Mouse (Mus musculus): Measurements from ENCODE around the gene 1110004F10Rik.
A peak's percentile ranks its signal among the peaks of the same experiment; 100 is the strongest.
"Not testable (repeated sequence)": the region's sequence is repeated elsewhere in the genome, so short reads cannot be mapped to it uniquely, and the experiment has no call there.

1110004F10Rik gene

GRCm38 (mm10) chr7:116039196-116039537 lies at the start of gene 1110004F10Rik:
Gene 1110004F10Rik (plus strand): TSS chr7:116039397.
- no peak for DNase-seq (ENCODE audit: low spot score)

- DNase-seq (ENCODE audit: low spot score): no peak
Observed at GRCm38 (mm10) chr7:116002726-116003125, 36.5 kb upstream of the 1110004F10Rik start.

- DNase-seq (ENCODE audit: low spot score): no peak
Observed at GRCm38 (mm10) chr7:116029991-116030390, 9.2 kb upstream of the 1110004F10Rik start.

- DNase-seq (ENCODE audit: low spot score): no peak
Observed at GRCm38 (mm10) chr7:116030597-116031387, 8.4 kb upstream of the 1110004F10Rik start.

GRCm38 (mm10) chr7:116031388-116031717 lies 7.8 kb upstream of the 1110004F10Rik start:
- no peak for DNase-seq (ENCODE audit: low spot score)

GRCm38 (mm10) chr7:116031718-116032595 lies 7.2 kb upstream of the 1110004F10Rik start:
- DNase-seq (ENCODE audit: low spot score): no peak

- DNase-seq (ENCODE audit: low spot score): no peak
Observed at GRCm38 (mm10) chr7:116032596-116033307, 6.4 kb upstream of the 1110004F10Rik start.

- DNase-seq (ENCODE audit: low spot score): no peak
Observed at GRCm38 (mm10) chr7:116033371-116034241, 5.6 kb upstream of the 1110004F10Rik start.

GRCm38 (mm10) chr7:116034282-116034758 lies 4.9 kb upstream of the 1110004F10Rik start:
- no peak for DNase-seq (ENCODE audit: low spot score)

GRCm38 (mm10) chr7:116035504-116035903 lies 3.7 kb upstream of the 1110004F10Rik start:
- no peak for DNase-seq (ENCODE audit: low spot score)

GRCm38 (mm10) chr7:116036591-116037555 lies 2.3 kb upstream of the 1110004F10Rik start:
- DNase-seq (ENCODE audit: low spot score): no peak

GRCm38 (mm10) chr7:116038024-116038423 lies 1.2 kb upstream of the 1110004F10Rik start:
- no peak for DNase-seq (ENCODE audit: low spot score)

GRCm38 (mm10) chr7:116038511-116038910 lies 686 bp upstream of the 1110004F10Rik start, which contains the start of gene Sox6:
Gene Sox6 (minus strand): TSS chr7:116038796.
- no peak for DNase-seq (ENCODE audit: low spot score)

- DNase-seq (ENCODE audit: low spot score): peak; percentile 70
Observed at GRCm38 (mm10) chr7:116039538-116040466, 605 bp downstream of the 1110004F10Rik start.

- DNase-seq (ENCODE audit: low spot score): no peak
Observed at GRCm38 (mm10) chr7:116040470-116041019, 1.3 kb downstream of the 1110004F10Rik start.

- DNase-seq (ENCODE audit: low spot score): no peak
Observed at GRCm38 (mm10) chr7:116060739-116061138, 21.5 kb downstream of the 1110004F10Rik start.

GRCm38 (mm10) chr7:116084366-116084765 lies 45.2 kb downstream of the 1110004F10Rik start, which contains the start of gene Gm4353:
Gene Gm4353 (minus strand): TSS chr7:116084635.
- DNase-seq (ENCODE audit: low spot score): not testable (repeated sequence)

GRCm38 (mm10) chr7:116092710-116093465 lies 53.7 kb downstream of the 1110004F10Rik start:
- peak; percentile 90 for DNase-seq (ENCODE audit: low spot score)
